Mouse (Mus musculus) common myeloid progenitor, adult 5-6 weeks (primary cell): ENCODE results near the gene Macf1. TPM values are rescaled to one million over a fixed set of nuclear protein-coding genes. Genes with fewer than 3 reads are reported as not detected.
A peak's percentile ranks its signal among the peaks of the same experiment; 100 is the strongest.
"Not testable (repeated sequence)": the region's sequence is repeated elsewhere in the genome, so short reads cannot be mapped to it uniquely, and the experiment has no call there.

Source experiments
- ATAC-seq: replicated peaks from 2 replicates; pipeline ENCODE4 v1.8.0; 2016; ENCODE audit warnings: low read depth, mild to moderate bottlenecking, moderate TSS enrichment, inconsistent platforms; ENCODE audit not compliant: poor library complexity, severe bottlenecking
- total RNA-seq: library from RNA; stranded (forward); fragments of 200-1000, 187-1606 nt; gene quantifications from 2 replicates; pipeline ENCODE4 v1.2.3, GENCODE M21; 2017

Gene Macf1
- total RNA-seq, 1 experiment from 2014 or later: 225 TPM

DNA sequence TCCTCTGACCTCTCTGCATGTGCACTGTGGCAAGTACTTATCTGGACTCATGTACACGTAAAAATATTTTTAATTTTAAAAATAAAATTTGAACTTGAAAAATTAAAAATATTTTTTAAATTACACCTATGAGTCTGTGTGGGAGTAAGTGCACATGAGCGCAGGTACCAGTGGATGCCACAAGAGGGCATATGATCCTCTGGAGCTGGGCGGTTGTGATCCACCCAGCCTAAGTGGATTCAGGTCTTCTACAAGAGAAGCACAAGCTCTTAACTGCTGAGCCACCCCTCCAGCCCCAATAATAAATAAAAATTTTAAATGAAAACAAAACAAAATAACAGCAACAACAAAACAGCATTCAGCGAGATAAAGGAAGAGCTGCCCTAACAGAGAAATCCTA is 351.0 kb downstream of the Macf1 start:
- ATAC-seq: no peak

DNA sequence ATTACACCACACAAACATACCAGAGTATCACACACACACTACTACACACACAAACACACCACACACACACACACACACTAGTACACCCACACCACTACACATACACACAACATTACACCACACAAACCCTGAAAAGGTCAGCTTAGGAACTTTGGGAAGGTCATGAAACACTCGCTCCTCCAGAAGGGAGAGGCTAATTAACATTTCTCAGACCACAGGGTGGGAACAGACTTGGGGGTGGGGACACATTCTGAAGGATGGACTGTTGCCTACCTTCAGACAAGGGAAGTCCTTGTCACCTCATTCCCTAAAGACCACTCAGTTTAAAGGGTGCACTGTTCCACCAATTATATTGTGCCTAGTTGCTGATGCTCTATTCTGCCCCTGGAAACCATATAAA is 352.2 kb downstream of the Macf1 start:
- ATAC-seq: not testable (repeated sequence)

DNA sequence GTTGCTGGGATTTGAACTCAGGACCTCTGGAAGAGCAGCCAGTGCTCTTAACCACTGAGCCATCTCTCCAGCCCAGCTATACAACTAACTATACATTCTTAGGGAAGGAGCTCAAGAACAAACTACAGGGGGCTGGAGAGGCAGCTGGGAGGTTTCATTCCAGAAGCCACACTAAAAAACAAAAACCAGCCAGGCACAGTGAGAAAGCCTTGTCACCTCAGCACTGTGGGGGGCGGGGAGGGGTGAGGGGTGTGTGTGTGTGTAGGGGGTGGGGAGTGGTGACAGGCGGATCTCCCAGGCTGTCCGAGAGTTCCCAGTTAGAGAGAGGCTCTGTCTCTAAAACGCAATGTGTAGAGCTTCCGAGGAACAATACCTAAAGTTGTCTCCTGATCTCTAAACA is 352.8 kb downstream of the Macf1 start:
- no peak for ATAC-seq

DNA sequence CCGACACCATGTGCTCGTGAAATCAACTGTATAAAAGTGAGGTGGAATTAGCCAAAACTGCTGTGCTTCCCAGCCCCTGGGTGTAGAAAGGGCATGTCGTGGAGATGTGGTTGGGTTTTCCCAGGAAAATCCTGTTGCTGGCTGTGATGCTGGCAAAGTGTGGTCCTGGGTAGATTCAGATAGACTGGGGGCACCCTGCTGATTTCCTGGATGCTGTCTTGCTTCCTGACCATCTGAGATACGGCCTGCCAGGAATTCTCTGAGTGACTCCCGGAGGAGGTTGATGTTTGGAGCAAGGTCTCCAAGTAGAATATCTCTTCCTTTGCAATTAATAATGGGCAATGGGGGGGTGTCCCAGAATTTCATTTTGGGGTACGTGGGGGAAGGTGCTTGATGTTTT is 355.2 kb downstream of the Macf1 start:
- no peak for ATAC-seq

DNA sequence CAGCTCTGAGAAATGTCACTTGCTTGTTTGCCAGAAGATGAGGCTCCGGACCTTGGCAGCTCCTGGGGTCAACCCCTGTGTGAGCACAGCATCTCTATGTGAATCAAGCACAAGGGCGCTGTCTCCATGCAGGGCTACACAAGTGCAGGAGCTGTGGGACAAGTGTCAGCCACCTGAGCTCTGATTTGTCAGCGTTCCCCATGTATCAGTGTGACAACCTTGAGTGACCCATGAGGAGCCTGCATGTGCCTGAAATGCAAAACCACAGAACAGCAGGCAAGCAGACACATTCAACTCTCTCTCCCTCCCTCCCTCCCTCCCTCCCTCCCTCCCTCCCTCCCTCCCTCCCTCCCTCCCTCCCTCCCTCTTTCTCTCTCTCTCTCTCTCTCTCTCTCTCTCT is 356.5 kb downstream of the Macf1 start:
- no peak for ATAC-seq

DNA sequence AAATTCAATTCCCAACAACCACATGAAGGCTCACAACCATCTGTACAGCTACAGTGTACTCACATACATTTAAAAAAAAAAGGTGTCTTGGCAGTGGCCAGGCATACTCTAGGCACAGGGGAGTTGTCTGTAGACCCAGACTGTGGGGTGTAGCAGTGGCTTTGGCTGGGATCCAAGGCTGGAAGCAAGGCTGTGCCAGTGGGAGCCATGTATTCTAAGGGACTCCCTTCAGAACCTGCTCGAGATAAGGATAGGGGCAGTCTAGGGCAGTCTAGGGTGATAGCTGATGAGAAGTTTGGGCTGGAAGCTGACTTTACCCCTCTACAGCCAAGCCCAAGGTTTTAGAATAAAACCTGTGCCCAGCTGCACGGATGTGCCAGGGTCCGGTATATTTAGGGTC is 358.1 kb downstream of the Macf1 start:
- no peak for ATAC-seq

DNA sequence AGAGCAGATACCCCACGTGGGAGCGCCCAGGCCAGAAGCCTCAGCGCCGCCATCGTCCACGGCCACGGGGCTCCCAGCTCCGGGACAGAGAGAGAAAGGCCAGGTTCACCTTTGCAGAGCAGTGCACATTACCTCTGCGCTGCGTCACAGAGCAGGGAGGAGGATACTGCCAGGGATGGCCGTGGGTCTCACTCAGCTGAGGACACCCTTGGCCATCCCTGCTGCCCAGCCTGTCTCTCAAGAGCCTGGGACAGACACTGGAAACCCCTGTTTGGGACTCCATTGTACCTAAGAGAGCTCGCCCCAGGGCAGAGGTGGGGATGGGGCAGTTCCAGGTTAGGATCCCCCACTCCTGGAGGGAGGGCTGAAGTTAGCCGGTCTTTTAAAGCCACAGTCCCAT is 360.6 kb downstream of the Macf1 start, which contains the start of gene Oxct2a:
Oxct2a (minus strand) TSS at position 101 of the 400 bp plus-strand sequence.
- 0 out of 2 replicates have a peak, but pooled peaks have one; percentile 20 for ATAC-seq

DNA sequence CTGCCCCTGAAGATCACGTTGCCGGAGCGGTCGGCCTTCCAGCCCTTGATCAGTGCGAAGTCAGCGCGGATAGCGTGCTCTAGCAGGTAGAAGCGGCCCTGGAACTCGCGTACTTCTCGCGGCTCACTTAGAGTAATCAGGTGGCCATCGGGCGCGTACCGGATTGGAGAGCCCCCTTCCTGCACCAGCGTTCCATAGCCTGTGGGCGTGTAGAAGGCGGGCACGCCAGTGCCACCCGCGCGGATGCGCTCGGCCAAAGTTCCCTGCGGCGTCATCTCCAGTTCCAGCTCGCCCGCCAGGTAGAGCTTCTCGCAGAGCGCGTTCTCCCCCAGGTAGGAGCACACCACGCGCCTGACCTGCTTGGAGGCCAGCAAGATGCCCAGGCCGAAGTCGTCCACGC is 361.2 kb downstream of the Macf1 start:
- ATAC-seq: peak; percentile 56

DNA sequence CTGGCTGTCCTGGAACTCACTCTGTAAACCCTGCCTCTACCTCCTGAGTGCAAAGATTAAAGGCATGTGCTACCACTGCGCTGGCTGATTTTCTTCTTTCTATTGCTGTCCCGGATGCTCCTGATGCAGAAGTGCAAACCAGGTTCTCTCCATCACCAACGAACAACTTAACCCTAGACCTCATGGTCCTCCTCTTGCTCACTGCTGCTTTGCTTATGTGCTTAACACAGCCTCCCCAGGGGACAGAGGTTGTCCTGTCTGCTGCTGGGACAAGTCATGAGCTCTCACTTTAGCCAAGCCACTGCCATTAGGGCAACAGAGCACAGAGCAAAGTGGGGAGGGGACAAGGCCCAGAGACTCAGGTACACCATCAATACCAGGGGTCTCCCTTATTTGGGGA is 369.7 kb downstream of the Macf1 start:
- no peak for ATAC-seq

DNA sequence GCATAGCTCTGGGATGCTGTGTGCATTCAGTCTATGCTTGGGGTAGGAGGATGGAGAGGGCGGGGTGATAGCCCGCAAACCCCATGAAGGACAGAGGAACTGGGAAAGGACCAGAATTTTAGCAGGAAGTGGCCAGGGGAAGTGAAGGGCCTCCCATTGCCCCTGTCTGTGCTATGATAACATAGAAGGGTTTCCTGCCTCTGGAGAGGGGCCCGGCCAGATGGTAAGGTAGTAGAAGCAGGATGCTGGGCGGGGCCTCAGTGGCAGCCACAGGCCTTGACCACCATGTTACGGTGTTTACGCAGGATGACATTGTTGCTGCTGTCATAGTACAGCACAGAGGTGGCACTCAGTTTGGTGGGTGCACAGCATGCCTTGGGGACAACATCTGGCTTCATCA is 371.1 kb downstream of the Macf1 start:
- peak; percentile 95 for ATAC-seq

DNA sequence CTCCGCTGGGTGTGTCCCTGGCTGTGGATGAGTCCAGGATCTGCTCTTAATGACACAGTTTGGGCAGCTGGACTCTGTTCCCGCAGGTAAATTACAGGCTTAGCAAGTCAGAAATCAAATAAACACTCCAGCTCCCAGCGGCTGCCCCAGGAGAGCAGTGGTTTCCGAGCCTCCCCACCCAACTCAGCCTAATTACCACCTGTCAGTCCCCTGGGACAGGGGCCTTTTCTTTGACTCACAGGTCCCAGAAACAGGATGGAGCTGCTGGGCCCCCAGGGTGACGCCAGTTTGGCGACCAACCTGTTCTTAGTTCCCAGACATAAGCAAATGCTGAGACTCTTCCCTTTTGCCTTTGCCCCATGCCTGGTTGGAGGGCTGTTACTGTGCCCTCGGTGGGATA is 372.3 kb downstream of the Macf1 start:
- ATAC-seq: no peak

DNA sequence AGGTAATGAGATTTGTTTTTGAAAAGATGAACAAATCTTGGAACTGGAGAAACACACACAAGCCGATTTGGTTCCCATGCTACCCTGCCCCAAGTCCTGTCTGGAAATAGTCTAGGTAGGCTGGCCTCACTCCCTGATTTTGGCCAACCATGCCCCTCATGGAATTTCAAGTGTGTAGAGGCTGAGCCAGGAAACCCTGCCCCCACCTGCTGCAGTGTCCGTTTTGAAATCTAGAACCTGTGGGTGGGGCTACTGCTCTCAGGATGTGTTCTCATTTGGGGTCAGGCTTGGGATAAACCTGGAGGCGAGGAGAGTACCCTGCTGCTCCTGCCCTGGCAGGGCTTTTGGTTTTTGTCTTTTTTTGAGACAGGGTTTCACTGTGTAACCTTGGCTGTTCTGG is 375.9 kb downstream of the Macf1 start:
- ATAC-seq: no peak

DNA sequence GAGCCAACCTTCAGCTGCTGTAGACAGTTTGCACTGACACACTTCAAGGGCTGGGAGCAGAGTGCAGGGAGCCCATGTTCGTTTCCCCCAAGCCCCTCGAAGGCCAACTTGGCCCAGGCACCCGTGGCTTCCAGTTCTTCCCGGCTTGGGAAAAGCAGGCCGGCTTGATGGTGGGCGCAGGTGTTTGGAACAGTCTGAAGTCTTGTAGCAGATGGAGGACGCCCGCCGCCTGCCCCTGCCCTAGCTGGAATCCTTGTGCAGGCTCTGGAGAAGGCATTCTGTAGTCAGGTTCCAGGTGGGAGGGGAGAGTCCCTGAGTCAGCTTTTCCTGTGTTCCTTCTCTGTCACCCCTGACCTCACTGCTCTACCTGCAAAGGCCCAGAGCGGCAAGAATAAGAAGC is 377.2 kb downstream of the Macf1 start:
- no peak for ATAC-seq

DNA sequence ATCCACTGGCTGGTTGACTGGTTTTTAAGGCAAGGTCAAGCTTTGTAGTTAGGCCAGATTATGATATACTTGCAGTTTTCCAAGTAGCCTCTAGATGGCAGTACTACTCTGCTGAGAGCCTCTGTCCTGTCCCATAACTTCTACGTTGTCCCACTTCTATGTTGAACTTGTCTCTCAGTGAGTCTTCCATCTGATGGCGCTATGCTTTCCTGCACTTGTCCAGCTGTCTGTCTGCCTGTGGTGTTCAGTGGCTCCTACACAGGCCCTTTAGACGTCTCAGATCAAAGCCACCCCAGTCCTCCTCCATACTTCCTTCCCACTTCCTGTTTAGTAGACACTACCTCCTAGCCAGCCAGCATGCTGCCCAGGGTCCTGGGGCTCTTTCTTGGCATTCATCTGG is 378.4 kb downstream of the Macf1 start:
- ATAC-seq: peak; percentile 75

Other genes with a start within 250 kb of the Macf1 start
- 103 and 129 TPM in 2 replicates for gene Ndufs5, start 33.8 kb upstream of the Macf1 start, total RNA-seq
- 20.8 and 24.1 TPM in 2 replicates for gene Akirin1, start 66.0 kb upstream of the Macf1 start, total RNA-seq
- gene Rhbdl2, start 103.5 kb upstream of the Macf1 start, total RNA-seq: not detected in 2 replicates
- gene 4933427I04Rik, start 175.3 kb upstream of the Macf1 start, total RNA-seq: not detected in 2 replicates
- gene Mycbp, start 220.5 kb upstream of the Macf1 start, total RNA-seq: 24.9 and 32.3 TPM in 2 replicates
- 42.1 and 57.7 TPM in 2 replicates for gene Rragc, start 233.1 kb upstream of the Macf1 start, total RNA-seq
- gene 4930535I16Rik, start 233.7 kb upstream of the Macf1 start, total RNA-seq: not detected in 2 replicates